Mouse (Mus musculus) cerebellum, adult 2 months (tissue): ENCODE data around the gene Ttll10.

ENCODE experiments used
- CTCF ChIP-seq: fragments of 200-500 bp; IDR thresholded peaks from 2 replicates; pipeline ENCODE4 v1.5.1; 2011; ENCODE audit warnings: low read depth, mild to moderate bottlenecking, control low read depth, low read length, moderate library complexity, borderline replicate concordance; ENCODE audit not compliant: insufficient read depth
- POLR2A ChIP-seq: fragments of 200-500 bp; IDR thresholded peaks from 2 replicates; pipeline ENCODE4 v1.6.1; 2011; ENCODE audit warnings: low read length, control low read depth, borderline replicate concordance; ENCODE audit not compliant: insufficient read depth

GRCm38 (mm10) chr4:156049779-156050178 is 9.4 kb downstream of the Ttll10 start:
- TF ChIP-seq CTCF (no peak), POLR2A (no peak)
